In the genomic region with DNA sequence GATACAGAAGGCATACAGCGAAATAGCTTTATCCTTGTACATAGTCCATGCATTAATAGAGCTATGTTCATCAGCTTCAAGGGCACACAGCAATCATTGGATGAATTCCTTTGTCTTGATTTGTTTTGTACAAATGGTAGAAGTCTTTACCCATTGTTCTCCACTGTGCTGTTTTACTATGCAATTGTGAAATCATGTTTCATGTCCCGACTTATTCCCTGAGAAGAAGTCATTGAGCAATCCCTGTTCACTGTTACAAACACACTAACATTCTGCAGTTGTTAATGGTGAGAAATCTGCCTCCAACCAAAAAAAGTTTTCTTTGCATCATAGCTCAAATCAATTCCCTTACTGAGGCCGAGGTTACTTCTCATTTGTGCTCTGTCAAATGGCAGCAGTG, we compare ENCODE assay signal across 23 mouse cellular contexts. TPM values are rescaled to one million over a fixed set of nuclear protein-coding genes. Genes with fewer than 3 reads are reported as not detected.
DNase-seq lines count a peak whose midpoint lies in the region; ATAC-seq lines count a peak whose summit lies in the region.
"Had no signal": no experiment of that assay in that cellular context is flagged by ENCODE, and none has a peak within 500 bp of the region (broad histone marks: within the 10 kb centered on the region; RNA-seq: fewer than 3 reads in every experiment).

No protein-coding gene starts in this region.

- H3K9me3 ChIP-seq in hindbrain, embryonic 14.5 days (ENCODE audit: control insufficient read depth, low read length) = no peaks in the 10 kb centered on the region
- H3K9me3 ChIP-seq in heart, embryonic 11.5 days (replicated peaks; ENCODE audit: control insufficient read depth, low read length) = no peaks in the 10 kb centered on the region
- H3K9me3 ChIP-seq: embryonic facial prominence, embryonic 15.5 days; forebrain, embryonic 12.5 days; heart, embryonic 10.5 days; heart, embryonic 15.5 days; hindbrain, embryonic 15.5 days had no signal

- no peak overlapping the region for H3K9ac ChIP-seq in hindbrain, embryonic 14.5 days
- no peak overlapping the region for H3K9ac ChIP-seq in heart, embryonic 11.5 days (ENCODE audit: low read depth, low read length)
- H3K9ac ChIP-seq: embryonic facial prominence, embryonic 15.5 days; forebrain, embryonic 12.5 days; heart, embryonic 15.5 days; hindbrain, embryonic 15.5 days had no signal

- ATAC-seq in hindbrain, embryonic 14.5 days (ENCODE audit: low FRiP score) = no peak
- ATAC-seq in CD4-positive, CD25-positive, alpha-beta regulatory T cell, adult 4 months = no peak
- no peak for ATAC-seq in heart, embryonic 11.5 days (replicated peaks; ENCODE audit: insufficient number of reproducible peaks, low FRiP score, low TSS enrichment)
- ATAC-seq: forebrain, embryonic 16.5 days; intestine, embryonic 16.5 days had no signal

- H3K4me2 ChIP-seq in hindbrain, embryonic 14.5 days (replicated peaks) = no peak overlapping the region
- H3K4me2 ChIP-seq in heart, embryonic 11.5 days = no peak overlapping the region
- H3K4me2 ChIP-seq: embryonic facial prominence, embryonic 15.5 days; forebrain, embryonic 12.5 days; heart, embryonic 15.5 days; hindbrain, embryonic 15.5 days had no signal

- DNase-seq in 416B (ENCODE audit: low read depth) = peak; percentile 39
- peak; percentile 73 for DNase-seq in adipocyte (ENCODE audit: low spot score)
- peak; percentile 83 for DNase-seq in gonadal fat pad, adult 2 months (ENCODE audit: low read depth)
- no peak for DNase-seq in hindbrain, embryonic 14.5 days (ENCODE audit: low spot score)
- DNase-seq: adrenal gland, adult 8-10 months; adrenal gland, postnatal 36 days; cerebellum, adult 2 months; cerebellum, postnatal 10 days; embryo, embryonic 11 days; gastrocnemius, postnatal 25 days; heart, adult 18-20 months; heart, postnatal 14 days had no signal

- no peaks in the 10 kb centered on the region for H3K36me3 ChIP-seq in hindbrain, embryonic 14.5 days (replicated peaks; ENCODE audit: control insufficient read depth, insufficient read depth)
- no peaks in the 10 kb centered on the region for H3K36me3 ChIP-seq in heart, embryonic 11.5 days (ENCODE audit: control insufficient read depth, insufficient read depth, low read length)
- H3K36me3 ChIP-seq: embryonic facial prominence, embryonic 15.5 days; forebrain, embryonic 12.5 days; heart, embryonic 10.5 days; heart, embryonic 15.5 days; hindbrain, embryonic 15.5 days had no signal

- H3K4me1 ChIP-seq in hindbrain, embryonic 14.5 days (replicated peaks; ENCODE audit: control insufficient read depth, insufficient read depth, low read length) = no peaks in the 10 kb centered on the region
- no peaks in the 10 kb centered on the region for H3K4me1 ChIP-seq in heart, embryonic 11.5 days (ENCODE audit: control insufficient read depth, insufficient read depth, low read length)
- H3K4me1 ChIP-seq: embryonic facial prominence, embryonic 15.5 days; forebrain, embryonic 12.5 days; heart, embryonic 10.5 days; heart, embryonic 15.5 days; hindbrain, embryonic 15.5 days had no signal

- no peaks in the 10 kb centered on the region for H3K27me3 ChIP-seq in hindbrain, embryonic 14.5 days (ENCODE audit: control insufficient read depth, insufficient read depth, low read length)
- H3K27me3 ChIP-seq in heart, embryonic 11.5 days (ENCODE audit: control insufficient read depth, insufficient read depth, low read length) = no peaks in the 10 kb centered on the region
- H3K27me3 ChIP-seq: CH12.LX; embryonic facial prominence, embryonic 15.5 days; forebrain, embryonic 12.5 days; heart, embryonic 15.5 days; hindbrain, embryonic 15.5 days had no signal

- H3K27ac ChIP-seq in hindbrain, embryonic 14.5 days = no peak overlapping the region
- H3K27ac ChIP-seq in heart, embryonic 11.5 days (ENCODE audit: low read depth, low read length) = no peak overlapping the region
- H3K27ac ChIP-seq: embryonic facial prominence, embryonic 15.5 days; forebrain, embryonic 12.5 days; heart, embryonic 10.5 days; heart, embryonic 15.5 days; hindbrain, embryonic 15.5 days had no signal

- no peak overlapping the region for H3K4me3 ChIP-seq in hindbrain, embryonic 14.5 days (replicated peaks; ENCODE audit: low read length)
- H3K4me3 ChIP-seq in heart, embryonic 11.5 days (ENCODE audit: low read depth, low read length) = no peak overlapping the region
- H3K4me3 ChIP-seq: embryonic facial prominence, embryonic 15.5 days; erythroblast, embryonic 14.5 days; forebrain, embryonic 12.5 days; heart, embryonic 10.5 days; heart, embryonic 15.5 days; hindbrain, embryonic 15.5 days had no signal

- WGBS in hindbrain, embryonic 14.5 days = 83% methylated on average over 3 of the region's 3 CpGs
- WGBS in heart, embryonic 11.5 days (ENCODE audit: insufficient replicate concordance) = 82% methylated on average over 3 of the region's 3 CpGs

RNA-seq across cellular contexts. Expression of gene Tbc1d1, which starts 15.9 kb away (rescaled TPM):
- polyA plus RNA-seq in gonadal fat pad, adult 2 months (2012; rRNA removed) = 31.9 and 43.1 TPM in 2 replicates
- polyA plus RNA-seq in hindbrain, embryonic 14.5 days (2014; fragmentation: Nextera tagmentation; extraction: Ambion mirVana) = 15.4 and 15.5 TPM in 2 replicates
- polyA plus RNA-seq in CD4-positive, CD25-positive, alpha-beta regulatory T cell, adult 4 months (2017; shearing (Covaris generic)) = 10 to 100 TPM; 37.0 to 38.7 TPM
- 36.3 and 41.5 TPM in 2 replicates for polyA plus RNA-seq in heart, embryonic 11.5 days (2014; fragmentation: Nextera tagmentation; extraction: Ambion mirVana)

RNA-seq across cellular contexts. Expression of gene Pgm2, which starts 47.5 kb away (rescaled TPM):
- 7.4 and 8.3 TPM in 2 replicates for polyA plus RNA-seq in gonadal fat pad, adult 2 months (2012; rRNA removed)
- polyA plus RNA-seq in hindbrain, embryonic 14.5 days (2014; fragmentation: Nextera tagmentation; extraction: Ambion mirVana) = 19.2 and 21.6 TPM in 2 replicates
- polyA plus RNA-seq in CD4-positive, CD25-positive, alpha-beta regulatory T cell, adult 4 months (2017; shearing (Covaris generic)) = 10 to 100 TPM; 20.3 to 25.4 TPM
- polyA plus RNA-seq in heart, embryonic 11.5 days (2014; fragmentation: Nextera tagmentation; extraction: Ambion mirVana) = 18.1 and 20.2 TPM in 2 replicates
